ENCODE assay signal across 27 mouse cellular contexts in the genomic region with DNA sequence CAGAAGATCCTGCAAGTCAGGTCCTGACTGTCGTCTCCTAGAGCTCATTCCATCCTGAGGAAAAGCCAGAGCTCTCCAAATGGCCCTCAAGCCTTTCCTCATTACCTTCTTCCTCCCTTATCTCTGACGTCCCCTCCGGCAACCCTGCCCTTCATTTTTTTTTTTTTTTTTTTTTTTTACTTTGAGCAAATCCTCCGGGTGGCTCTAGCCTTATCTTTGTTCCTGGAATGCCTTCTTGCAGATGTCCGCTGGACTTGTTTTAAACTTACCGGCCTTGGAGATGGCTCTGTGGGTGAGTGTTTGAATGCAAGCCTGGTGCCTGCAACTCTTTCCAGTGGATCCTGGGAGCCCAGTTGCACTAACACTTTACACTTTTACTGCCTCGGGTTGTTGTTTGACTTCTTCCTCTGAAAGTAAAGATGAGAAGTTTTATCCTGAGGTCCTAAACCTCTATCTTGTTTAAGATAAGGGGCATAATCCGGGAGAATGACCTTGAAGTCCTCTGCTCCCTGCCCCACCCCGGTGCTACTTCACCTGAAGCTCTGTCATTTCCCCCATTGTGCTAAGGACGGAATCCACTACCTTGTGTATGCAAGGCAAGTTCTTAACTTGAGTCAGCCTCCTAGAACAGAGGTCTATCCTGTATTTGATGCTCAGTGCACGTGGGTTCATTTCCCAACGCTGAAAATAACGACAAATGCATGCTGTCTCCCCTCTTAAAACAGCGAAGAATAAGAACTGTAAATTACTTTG. TPM values are rescaled to one million over a fixed set of nuclear protein-coding genes. Genes with fewer than 3 reads are reported as not detected.
"Had no signal": no experiment of that assay in that cellular context is flagged by ENCODE, and none has a peak within 500 bp of the region (broad histone marks: within the 10 kb centered on the region; RNA-seq: fewer than 3 reads in every experiment).

No protein-coding gene starts in this region.

- H3K4me3 ChIP-seq: layer of hippocampus, adult 2 months; limb, embryonic 10.5 days; limb, embryonic 13.5 days; liver, embryonic 13.5 days had no signal

- H3K27me3 ChIP-seq: limb, embryonic 13.5 days; liver, embryonic 13.5 days had no signal

- H3K4me1 ChIP-seq: limb, embryonic 10.5 days; limb, embryonic 13.5 days had no signal

- H3K9me3 ChIP-seq: limb, embryonic 10.5 days; liver, embryonic 13.5 days had no signal

- H3K9ac ChIP-seq: limb, embryonic 13.5 days; liver, embryonic 13.5 days; lung, embryonic 14.5 days had no signal

- H3K4me2 ChIP-seq: limb, embryonic 13.5 days; liver, embryonic 13.5 days; lung, embryonic 14.5 days; midbrain, embryonic 11.5 days had no signal

- H3K27ac ChIP-seq: layer of hippocampus, adult 2 months; limb, embryonic 10.5 days; limb, embryonic 13.5 days; liver, embryonic 13.5 days had no signal

- DNase-seq: kidney, adult 11 months; kidney, adult 8-10 months; kidney, postnatal 14 days; kidney, postnatal 4 days; layer of hippocampus, adult 9-11 months; liver; liver, embryonic 13.5 days; lung, embryonic 14.5 days; lung, postnatal 14 days; lung, postnatal 4 days; midbrain, embryonic 14.5 days; thymus, adult 18-20 months; thymus, postnatal 36 days had no signal

- H3K36me3 ChIP-seq: limb, embryonic 10.5 days; limb, embryonic 13.5 days; liver, embryonic 13.5 days had no signal

RNA-seq across cellular contexts. Expression of gene Dppa2, which starts 6.1 kb away (rescaled TPM):
- polyA plus RNA-seq: kidney, embryonic 16.5 days; limb, embryonic 10.5 days; limb, embryonic 13.5 days; liver, embryonic 13.5 days; liver, embryonic 16.5 days; midbrain, embryonic 11.5 days; midbrain, embryonic 14.5 days; midbrain, postnatal 0 days; neural tube, embryonic 11.5 days; neural tube, embryonic 14.5 days; small intestine, adult 2 months; stomach, embryonic 16.5 days; testis, adult 2 months; urinary bladder, adult 2 months had no signal

RNA-seq across cellular contexts. Expression of gene Dppa4, which starts 14.0 kb away (rescaled TPM):
- polyA plus RNA-seq: limb, embryonic 10.5 days; limb, embryonic 13.5 days; liver, embryonic 16.5 days; lung, embryonic 14.5 days; midbrain, embryonic 11.5 days; midbrain, embryonic 14.5 days; midbrain, postnatal 0 days; neural tube, embryonic 11.5 days; neural tube, embryonic 14.5 days; small intestine, adult 2 months; spleen, adult 2 months; stomach, embryonic 16.5 days; urinary bladder, adult 2 months had no signal
